Mouse (Mus musculus) olfactory bulb, adult 2 months (tissue): ENCODE results near the gene Mbnl2. TPM values are rescaled to one million over a fixed set of nuclear protein-coding genes. Genes with fewer than 3 reads are reported as not detected.

Experiments
- H3K27ac ChIP-seq: fragments of 200-500 bp; 2 replicates; pipeline ENCODE4 v1.5.1; 2012; ENCODE audit warnings: low read depth, low read length; ENCODE audit not compliant: insufficient read depth
- H3K4me1 ChIP-seq: fragments of 200-500 bp; 2 replicates; pipeline ENCODE4 v1.6.1; 2012; ENCODE audit warnings: low read length; ENCODE audit not compliant: control insufficient read depth, insufficient read depth
- H3K4me3 ChIP-seq: fragments of 200-500 bp; 2 replicates; pipeline ENCODE4 v1.5.1; 2012; ENCODE audit warnings: mild to moderate bottlenecking, low read depth, low read length, moderate library complexity; ENCODE audit not compliant: insufficient read depth
- CTCF ChIP-seq: fragments of 200-500 bp; IDR thresholded peaks from 2 replicates; pipeline ENCODE4 v1.5.1; 2012; ENCODE audit warnings: low read depth, mild to moderate bottlenecking, low read length, moderate library complexity; ENCODE audit not compliant: insufficient read depth
- POLR2A ChIP-seq: fragments of 200-500 bp; IDR thresholded peaks from 2 replicates; pipeline ENCODE4 v1.6.1; 2012; ENCODE audit warnings: mild to moderate bottlenecking, low read depth, low read length, moderate library complexity; ENCODE audit not compliant: insufficient read depth
- WGBS: fragments of 180-500 bp; shearing (Covaris S2); methylation state at CpG from one replicate; pipeline ENCODE4 v1.1.7; 2018; 5-methylcytosine and 5-hydroxymethylcytosine counted together
- polyA plus RNA-seq: library from polyadenylated mRNA; stranded (reverse); fragments of >200 nt; gene quantifications from 2 replicates; pipeline ENCODE4 v1.2.4, GENCODE M21; 2012; ENCODE audit warnings: low replicate concordance; ENCODE audit not compliant: missing spikeins, insufficient read depth, insufficient read length

Mbnl2 gene
- polyA plus RNA-seq, 1 experiment: 206 TPM

DNA sequence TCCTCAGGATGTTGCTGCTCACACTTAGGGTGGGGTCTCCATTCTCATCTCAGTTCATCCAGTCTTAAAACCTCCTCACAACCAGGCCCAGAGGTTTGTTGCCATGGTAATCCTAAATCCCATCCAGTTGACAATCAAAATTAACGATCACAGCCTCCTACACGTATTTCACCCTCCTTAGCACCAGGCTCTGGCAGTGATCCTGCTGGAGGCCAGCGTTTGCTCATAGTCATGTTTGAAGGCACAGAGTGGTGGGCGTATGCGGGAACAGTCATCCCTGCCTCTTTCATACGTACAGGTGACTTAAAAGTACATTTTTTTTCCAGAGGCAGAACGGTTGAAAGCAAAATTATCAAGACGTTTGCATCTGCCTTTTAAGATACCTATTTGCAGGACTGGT is 8.3 kb downstream of the Mbnl2 start:
- Histone ChIP-seq H3K27ac (no peak overlapping the region), H3K4me3 (no peak overlapping the region), H3K4me1 (peaks cover 35% of the 10 kb centered on the region)
- TF ChIP-seq CTCF (no peak), POLR2A (no peak)
- 44% methylated on average over 8 of the region's 8 CpGs for WGBS

DNA sequence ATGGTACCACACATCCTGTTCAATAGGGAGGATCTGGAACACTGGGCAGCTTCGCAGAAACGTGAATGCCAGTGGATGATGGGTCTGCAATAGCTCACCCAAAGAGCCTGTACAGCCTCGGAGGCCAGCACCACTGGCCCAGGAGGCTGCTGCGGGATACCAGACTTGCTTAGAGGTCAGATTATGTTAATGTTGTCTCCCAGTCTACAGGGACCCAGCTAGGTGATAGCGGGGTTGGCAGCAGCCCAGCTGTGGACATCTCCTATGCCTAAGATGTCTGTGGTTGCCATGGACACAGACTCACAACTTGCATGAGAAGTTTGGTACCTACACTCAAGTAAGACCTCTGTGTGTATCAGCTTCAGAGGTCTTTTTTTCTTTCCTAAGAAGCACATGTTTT is 9.0 kb downstream of the Mbnl2 start:
- TF ChIP-seq CTCF (no peak), POLR2A (no peak)
- H3K4me1 ChIP-seq: peaks cover 38% of the 10 kb centered on the region
- no peak overlapping the region for H3K27ac ChIP-seq
- WGBS: 77% methylated on average over 5 of the region's 5 CpGs
- no peak overlapping the region for H3K4me3 ChIP-seq

- no peak overlapping the region for H3K4me3 ChIP-seq
- H3K27ac ChIP-seq: 0 out of 2 replicates have a peak overlapping the region, but pooled peaks have one; percentile 22
- peaks cover 47% of the 10 kb centered on the region for H3K4me1 ChIP-seq
- TF ChIP-seq CTCF (no peak), POLR2A (no peak)
- WGBS: 60% methylated on average over 21 of the region's 21 CpGs
Observed at GRCm38 (mm10) chr14:120287121-120287986, 11.9 kb downstream of the Mbnl2 start.

- Histone ChIP-seq H3K27ac (no peak overlapping the region), H3K4me1 (peaks cover 47% of the 10 kb centered on the region), H3K4me3 (no peak overlapping the region)
- no peak for TF ChIP-seq POLR2A
- no peak for TF ChIP-seq CTCF
Observed at GRCm38 (mm10) chr14:120287987-120288275, 12.5 kb downstream of the Mbnl2 start.

GRCm38 (mm10) chr14:120288378-120289002 is 13.0 kb downstream of the Mbnl2 start:
- 80% methylated on average over 10 of the region's 10 CpGs for WGBS
- Histone ChIP-seq H3K27ac (peak overlapping the region; percentile 54; the same call in 1 of the 2 replicates), H3K4me1 (peaks cover 47% of the 10 kb centered on the region), H3K4me3 (no peak overlapping the region)
- no peak for TF ChIP-seq POLR2A
- TF ChIP-seq CTCF: no peak

DNA sequence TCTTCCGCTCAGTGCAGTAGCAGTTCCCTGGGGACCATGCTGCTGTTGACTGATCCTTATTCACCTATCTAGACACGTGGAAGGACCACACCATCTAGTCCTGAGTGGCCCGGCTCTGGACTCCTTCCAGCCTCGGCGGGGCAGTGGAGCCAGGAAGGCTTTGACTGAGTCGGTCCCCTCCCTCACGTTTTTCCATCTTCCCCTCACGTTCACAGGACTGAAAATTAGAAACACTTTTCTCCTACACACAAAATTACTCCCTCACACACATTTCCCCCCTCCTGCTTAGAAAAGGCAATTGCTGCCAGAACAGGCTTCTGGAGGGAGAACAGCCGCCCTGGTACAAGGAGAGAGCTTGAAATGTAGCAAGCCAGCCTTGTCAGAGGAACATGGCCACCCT is 13.6 kb downstream of the Mbnl2 start:
- no peak overlapping the region for H3K4me3 ChIP-seq
- WGBS: 29% methylated on average over 9 of the region's 9 CpGs
- peaks cover 47% of the 10 kb centered on the region for H3K4me1 ChIP-seq
- TF ChIP-seq POLR2A (no peak), CTCF (no peak)
- H3K27ac ChIP-seq: peak overlapping the region; percentile 54

DNA sequence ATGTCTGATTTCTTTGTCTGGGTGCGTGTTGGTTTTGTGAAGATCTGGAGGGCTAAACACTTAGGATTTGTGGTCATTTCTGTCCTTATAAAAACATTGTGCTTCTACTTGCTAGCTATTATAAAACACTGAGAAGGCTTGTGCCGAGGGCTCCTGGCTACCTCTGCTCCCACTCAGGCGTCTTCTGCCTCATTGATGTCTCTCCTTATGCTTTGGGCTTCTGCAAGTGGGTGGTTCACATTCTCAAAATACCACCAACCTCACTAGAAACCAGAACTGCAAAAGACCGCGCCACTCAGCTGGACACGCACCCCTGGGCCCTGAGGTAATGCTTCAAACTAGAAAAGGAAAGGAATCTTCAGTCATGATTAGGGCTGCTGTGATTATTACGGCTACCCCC is 14.1 kb downstream of the Mbnl2 start:
- H3K27ac ChIP-seq: peak overlapping the region; percentile 54
- no peak overlapping the region for H3K4me3 ChIP-seq
- WGBS: 50% methylated on average over 7 of the region's 7 CpGs
- TF ChIP-seq CTCF (no peak), POLR2A (no peak)
- peaks cover 47% of the 10 kb centered on the region for H3K4me1 ChIP-seq

- no peak overlapping the region for H3K4me3 ChIP-seq
- H3K27ac ChIP-seq: 0 out of 2 replicates have a peak overlapping the region, but pooled peaks have one; percentile 3
- WGBS: 84% methylated on average over 13 of the region's 13 CpGs
- no peak for TF ChIP-seq CTCF
- TF ChIP-seq POLR2A: no peak
- H3K4me1 ChIP-seq: peaks cover 47% of the 10 kb centered on the region
Observed at GRCm38 (mm10) chr14:120291226-120291757, 15.8 kb downstream of the Mbnl2 start.

DNA sequence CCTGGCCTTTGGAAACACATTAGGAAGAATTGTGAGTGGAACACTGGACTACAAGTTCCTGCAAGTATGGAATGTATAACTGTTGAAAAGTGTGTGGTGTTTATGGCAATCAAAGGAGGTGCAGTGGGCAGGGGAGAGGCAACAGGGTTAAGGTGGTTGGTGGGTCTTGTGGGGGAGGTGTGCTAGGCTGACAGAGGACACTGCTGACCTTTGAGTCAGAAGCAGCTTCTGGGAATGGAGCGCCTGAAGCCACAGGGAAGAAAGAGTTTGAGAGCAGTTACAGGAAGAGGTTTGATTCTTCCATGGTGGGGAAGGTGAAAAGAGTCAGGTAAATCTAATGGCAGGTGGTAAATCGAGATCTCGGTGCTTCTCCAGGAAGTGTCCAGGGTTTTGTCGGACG is 16.7 kb downstream of the Mbnl2 start:
- no peak overlapping the region for H3K4me3 ChIP-seq
- peaks cover 47% of the 10 kb centered on the region for H3K4me1 ChIP-seq
- TF ChIP-seq CTCF (no peak), POLR2A (no peak)
- peak overlapping the region; percentile 29; the same call in 1 of the 2 replicates for H3K27ac ChIP-seq
- WGBS: 88% methylated on average over 5 of the region's 5 CpGs
